12 mouse cellular contexts compared by ENCODE assay signal in the genomic region with DNA sequence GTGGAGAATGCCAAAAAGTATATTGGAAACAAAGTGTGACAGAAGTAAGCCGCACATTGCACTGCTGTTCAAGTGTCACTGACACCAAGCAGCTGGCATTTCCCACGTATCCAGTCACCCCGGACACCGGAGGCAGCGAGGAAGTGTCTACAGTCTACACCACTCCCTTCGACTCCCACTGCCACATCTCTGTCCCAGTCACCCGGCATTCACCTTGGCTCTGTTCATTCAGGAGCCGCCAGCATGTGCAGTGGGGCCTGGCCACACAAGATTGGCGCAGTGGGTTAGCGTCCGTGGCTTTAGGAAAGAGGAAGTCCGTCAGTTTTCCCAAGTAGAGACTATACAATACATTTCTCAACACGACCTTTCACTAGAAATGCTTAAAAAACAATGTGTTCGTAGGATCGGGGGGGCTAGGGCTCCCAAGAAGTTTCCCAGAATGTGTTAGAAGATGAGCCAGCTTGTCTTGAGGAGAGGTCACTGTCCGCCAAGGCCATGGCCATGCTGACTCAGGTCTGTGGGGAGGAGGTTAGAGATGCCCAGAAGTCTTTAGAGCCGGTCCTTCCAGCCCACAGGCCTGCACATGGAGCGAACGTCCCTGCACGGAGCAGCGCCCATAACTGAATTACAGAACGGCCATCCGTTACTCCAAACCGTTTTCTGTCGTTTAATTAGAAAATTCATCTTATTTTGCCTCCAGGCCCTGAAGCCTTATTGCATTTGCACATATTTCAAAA.
DNase-seq lines count a peak whose midpoint lies in the region; ATAC-seq and TF ChIP-seq lines count a peak whose summit lies in the region.
"Had no signal": no experiment of that assay in that cellular context is flagged by ENCODE, and none has a peak within 500 bp of the region (broad histone marks: within the 10 kb centered on the region; RNA-seq: fewer than 3 reads in every experiment).

No protein-coding gene starts in this region.

- 89% methylated on average over 25 of the region's 25 CpGs for WGBS in forebrain, embryonic 10.5 days
- 66% methylated on average over 25 of the region's 25 CpGs for WGBS in forebrain, embryonic 16.5 days
- WGBS in stomach, embryonic 14.5 days: 68% methylated on average over 25 of the region's 25 CpGs
- WGBS in stomach, postnatal 0 days: 78% methylated on average over 25 of the region's 25 CpGs
- 69% methylated on average over 25 of the region's 25 CpGs for WGBS in limb, embryonic 15.5 days

- H3K4me3 ChIP-seq in forebrain, embryonic 10.5 days: no peak overlapping the region
- no peak overlapping the region for H3K4me3 ChIP-seq in forebrain, embryonic 16.5 days (replicated peaks; ENCODE audit: low read length)
- H3K4me3 ChIP-seq in stomach, embryonic 14.5 days (ENCODE audit: low read depth, low read length): no peak overlapping the region
- H3K4me3 ChIP-seq in stomach, postnatal 0 days (ENCODE audit: low read depth, low read length): no peak overlapping the region
- H3K4me3 ChIP-seq in limb, embryonic 15.5 days: no peak overlapping the region
- H3K4me3 ChIP-seq: left cerebral cortex, adult 2 months had no signal

- H3K27me3 ChIP-seq in forebrain, embryonic 10.5 days (ENCODE audit: poor library complexity, severe bottlenecking): peaks cover 44% of the 10 kb centered on the region
- H3K27me3 ChIP-seq in forebrain, embryonic 16.5 days (replicated peaks; ENCODE audit: control insufficient read depth, insufficient read depth, low read length): no peaks in the 10 kb centered on the region; the same call in 1 of the 2 replicates
- no peaks in the 10 kb centered on the region for H3K27me3 ChIP-seq in stomach, embryonic 14.5 days (ENCODE audit: control insufficient read depth, insufficient read depth, low read length)
- no peaks in the 10 kb centered on the region for H3K27me3 ChIP-seq in stomach, postnatal 0 days (ENCODE audit: control insufficient read depth, insufficient read depth, low read length)
- no peaks in the 10 kb centered on the region for H3K27me3 ChIP-seq in limb, embryonic 15.5 days

- no peak for DNase-seq in forebrain, embryonic 10.5 days (ENCODE audit: extremely low spot score, low spot score)
- DNase-seq in stomach, postnatal 0 days (ENCODE audit: low spot score): no peak
- no peak for DNase-seq in cerebellum, adult 11 months
- DNase-seq in left cerebral cortex, postnatal 36 days (ENCODE audit: low spot score in 2 of 2): no peak
- DNase-seq: B cell, adult 2 months; heart, adult 18-20 months had no signal

- intact Hi-C loops in left cerebral cortex, postnatal 36 days (cut with DNase I): no loop called here

- TF ChIP-seq CTCF in stomach, postnatal 0 days (IDR thresholded peaks at IDR 0.05; ENCODE audit: low read depth): no peak

- no peak overlapping the region for H3K4me2 ChIP-seq in forebrain, embryonic 16.5 days (ENCODE audit: low read length)
- no peak overlapping the region for H3K4me2 ChIP-seq in stomach, embryonic 14.5 days (replicated peaks; ENCODE audit: low read depth, low read length)
- H3K4me2 ChIP-seq in stomach, postnatal 0 days (replicated peaks; ENCODE audit: low read depth): no peak overlapping the region
- no peak overlapping the region for H3K4me2 ChIP-seq in limb, embryonic 15.5 days

- H3K9me3 ChIP-seq in forebrain, embryonic 10.5 days: no peaks in the 10 kb centered on the region
- no peaks in the 10 kb centered on the region for H3K9me3 ChIP-seq in forebrain, embryonic 16.5 days (ENCODE audit: control insufficient read depth, low read length)
- no peaks in the 10 kb centered on the region for H3K9me3 ChIP-seq in stomach, embryonic 14.5 days (ENCODE audit: control insufficient read depth, low read depth, low read length)
- H3K9me3 ChIP-seq in stomach, postnatal 0 days (ENCODE audit: control insufficient read depth, low read length): no peaks in the 10 kb centered on the region
- H3K9me3 ChIP-seq in limb, embryonic 15.5 days: no peaks in the 10 kb centered on the region

- ATAC-seq in forebrain, embryonic 16.5 days: no peak
- no peak for ATAC-seq in stomach, embryonic 14.5 days (ENCODE audit: insufficient number of reproducible peaks, insufficient read depth, low FRiP score, low read depth)
- ATAC-seq in stomach, postnatal 0 days (ENCODE audit: low FRiP score, low TSS enrichment): no peak
- no peak for ATAC-seq in limb, embryonic 15.5 days (ENCODE audit: insufficient number of reproducible peaks, low FRiP score, low TSS enrichment, low read depth)
- no peak for ATAC-seq in erythroid progenitor cell, adult 5-6 weeks (replicated peaks; ENCODE audit: low FRiP score, poor library complexity, severe bottlenecking)
- ATAC-seq: inflammation-experienced regulatory T-cells, adult 6 months had no signal

- no peak overlapping the region for H3K9ac ChIP-seq in forebrain, embryonic 16.5 days (replicated peaks; ENCODE audit: low read depth, low read length)
- no peak overlapping the region for H3K9ac ChIP-seq in stomach, embryonic 14.5 days (replicated peaks; ENCODE audit: low read depth, low read length)
- no peak overlapping the region for H3K9ac ChIP-seq in stomach, postnatal 0 days (ENCODE audit: low read length)
- H3K9ac ChIP-seq in limb, embryonic 15.5 days: no peak overlapping the region

- peaks cover 50% of the 10 kb centered on the region for H3K4me1 ChIP-seq in forebrain, embryonic 10.5 days
- H3K4me1 ChIP-seq in forebrain, embryonic 16.5 days (replicated peaks; ENCODE audit: control insufficient read depth, insufficient read depth, low read length): peaks cover 15% of the 10 kb centered on the region
- peaks cover 15% of the 10 kb centered on the region for H3K4me1 ChIP-seq in stomach, embryonic 14.5 days (ENCODE audit: control insufficient read depth, insufficient read depth, low read length)
- 0 out of 2 replicates have a peak, but pooled peaks cover 2% of the 10 kb centered on the region for H3K4me1 ChIP-seq in stomach, postnatal 0 days (replicated peaks; ENCODE audit: control insufficient read depth, insufficient read depth)
- H3K4me1 ChIP-seq in limb, embryonic 15.5 days: peaks cover 27% of the 10 kb centered on the region

- TF ChIP-seq EP300 in stomach, postnatal 0 days (optimal IDR thresholded peaks at IDR 0.05): no peak

- H3K27ac ChIP-seq in forebrain, embryonic 10.5 days: peak overlapping the region; percentile 76
- H3K27ac ChIP-seq in forebrain, embryonic 16.5 days (ENCODE audit: low read length): no peak overlapping the region
- peak overlapping the region; percentile 24; the same call in 1 of the 2 replicates for H3K27ac ChIP-seq in stomach, embryonic 14.5 days (ENCODE audit: low read length)
- H3K27ac ChIP-seq in stomach, postnatal 0 days (replicated peaks): no peak overlapping the region
- peak overlapping the region; percentile 43; the same call in 1 of the 2 replicates for H3K27ac ChIP-seq in limb, embryonic 15.5 days

- H3K36me3 ChIP-seq in forebrain, embryonic 10.5 days (replicated peaks): no peaks in the 10 kb centered on the region; the same call in 1 of the 2 replicates
- H3K36me3 ChIP-seq in forebrain, embryonic 16.5 days (ENCODE audit: control insufficient read depth, insufficient read depth): no peaks in the 10 kb centered on the region
- H3K36me3 ChIP-seq in stomach, embryonic 14.5 days (ENCODE audit: control insufficient read depth, insufficient read depth, low read length): no peaks in the 10 kb centered on the region
- no peaks in the 10 kb centered on the region for H3K36me3 ChIP-seq in stomach, postnatal 0 days (ENCODE audit: control insufficient read depth, insufficient read depth, low read length)
- H3K36me3 ChIP-seq in limb, embryonic 15.5 days: no peaks in the 10 kb centered on the region

Comparison
In these comparisons a context has a peak if more than half of its experiments do, and no peak if none do; other contexts are left out.
1. H3K27ac ChIP-seq: peak in forebrain, embryonic 10.5 days (single experiment), stomach, embryonic 14.5 days (single experiment) and limb, embryonic 15.5 days (single experiment); none in forebrain, embryonic 16.5 days (single experiment) and stomach, postnatal 0 days (single experiment).